ENCODE assay signal across 27 mouse cellular contexts in the genomic region with DNA sequence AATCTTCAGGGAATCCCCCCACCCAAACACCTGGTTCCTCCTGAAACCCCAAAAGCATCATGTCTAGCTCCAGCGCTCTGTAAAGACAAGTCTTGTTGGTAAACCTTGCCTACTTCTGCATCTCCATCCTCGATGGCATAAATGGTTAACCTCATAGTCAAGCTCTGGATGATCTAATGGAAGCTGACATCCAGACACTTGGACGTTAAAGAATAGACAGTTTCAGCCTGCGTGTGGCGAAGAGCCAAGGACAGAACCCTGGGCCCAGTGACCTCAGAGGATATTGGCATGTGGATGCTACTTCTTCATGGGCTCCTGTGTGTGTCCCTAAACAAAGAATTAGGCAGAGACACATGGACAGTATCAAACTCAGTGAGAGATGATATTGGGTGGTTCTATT. TPM values are rescaled to one million over a fixed set of nuclear protein-coding genes. Genes with fewer than 3 reads are reported as not detected.
DNase-seq lines count a peak whose midpoint lies in the region; TF ChIP-seq lines count a peak whose summit lies in the region.
"Had no signal": no experiment of that assay in that cellular context is flagged by ENCODE, and none has a peak within 500 bp of the region (broad histone marks: within the 10 kb centered on the region; RNA-seq: fewer than 3 reads in every experiment).

No protein-coding gene starts in this region.

- no peak for TF ChIP-seq CTCF in thymus, adult 2 months (IDR thresholded peaks at IDR 0.05; ENCODE audit: borderline replicate concordance, control insufficient read depth, extremely low read depth, insufficient read depth, low read length, poor library complexity)

- H3K36me3 ChIP-seq in thymus, adult 2 months (ENCODE audit: control insufficient read depth, insufficient read depth, low read length) = no peaks in the 10 kb centered on the region
- H3K36me3 ChIP-seq: embryonic facial prominence, embryonic 10.5 days; embryonic facial prominence, embryonic 13.5 days; forebrain, embryonic 10.5 days; G1E; hindbrain, embryonic 10.5 days; hindbrain, embryonic 13.5 days had no signal

- H3K27me3 ChIP-seq in thymus, adult 2 months (ENCODE audit: control insufficient read depth, insufficient read depth, low read length) = no peaks in the 10 kb centered on the region
- H3K27me3 ChIP-seq: CH12.LX; embryonic facial prominence, embryonic 13.5 days; forebrain, embryonic 13.5 days; hindbrain, embryonic 13.5 days had no signal

- peak; percentile 34 for DNase-seq in adrenal gland, adult 8-10 months
- no peak for DNase-seq in adrenal gland, adult 18-20 months (ENCODE audit: low spot score in 2 of 2)
- DNase-seq in adrenal gland, postnatal 10 days = peak; percentile 52
- peak; percentile 30 for DNase-seq in adrenal gland, postnatal 25 days
- no peak for DNase-seq in thymus, adult 2 months
- DNase-seq in kidney, adult 11 months = no peak
- DNase-seq: B cell, adult 2 months; cerebellum, adult 11-12 months; cerebellum, adult 8-10 months; cerebellum, postnatal 10 days; cerebellum, postnatal 36 days; embryo, embryonic 11 days; gastrocnemius, postnatal 10 days; gastrocnemius, postnatal 36 days; heart, postnatal 36 days; kidney, adult 8-10 months had no signal

- no peaks in the 10 kb centered on the region for H3K4me1 ChIP-seq in thymus, adult 2 months (replicated peaks; ENCODE audit: control insufficient read depth, insufficient read depth, low read length)
- H3K4me1 ChIP-seq: embryonic facial prominence, embryonic 10.5 days; embryonic facial prominence, embryonic 13.5 days; forebrain, embryonic 10.5 days; forebrain, embryonic 13.5 days; hindbrain, embryonic 10.5 days; hindbrain, embryonic 13.5 days had no signal

- no peak overlapping the region for H3K27ac ChIP-seq in thymus, adult 2 months (ENCODE audit: control insufficient read depth, insufficient read depth, low read length)
- H3K27ac ChIP-seq: embryonic facial prominence, embryonic 10.5 days; embryonic facial prominence, embryonic 13.5 days; forebrain, embryonic 10.5 days; forebrain, embryonic 13.5 days; hindbrain, embryonic 10.5 days; hindbrain, embryonic 13.5 days had no signal

- H3K4me3 ChIP-seq in thymus, adult 2 months (ENCODE audit: control insufficient read depth, insufficient read depth, low read length) = no peak overlapping the region
- H3K4me3 ChIP-seq: embryonic facial prominence, embryonic 10.5 days; embryonic facial prominence, embryonic 13.5 days; erythroblast, embryonic 14.5 days; forebrain, embryonic 10.5 days; forebrain, embryonic 13.5 days; hindbrain, embryonic 10.5 days; hindbrain, embryonic 13.5 days had no signal

- no peak for TF ChIP-seq POLR2A in thymus, adult 2 months (IDR thresholded peaks at IDR 0.05; ENCODE audit: control insufficient read depth, extremely low read depth, insufficient read depth, low read length, poor library complexity)

- WGBS in thymus, adult 2 months = 92% methylated on average over 5 of the region's 5 CpGs

RNA-seq across cellular contexts. Expression of gene Agtr1a, which starts 42.6 kb away (rescaled TPM):
- total RNA-seq in adrenal gland, adult 8-10 months (2022) = 100 to 1,000 TPM; 283 to 396 (median 309) TPM
- 100 to 1,000 TPM; 340 to 534 TPM for total RNA-seq in adrenal gland, adult 18-20 months (2021)
- 100 to 1,000 TPM; 128 to 158 TPM for total RNA-seq in adrenal gland, postnatal 10 days (2021)
- total RNA-seq in adrenal gland, postnatal 25 days (2021) = 150 and 236 TPM in 2 replicates
- 1.4 and 2.9 TPM in 2 replicates for polyA plus RNA-seq in thymus, adult 2 months (2012; rRNA removed)
- total RNA-seq: CH12.LX; granulocyte monocyte progenitor cell, adult 5-6 weeks had no signal
- polyA plus RNA-seq: erythroblast, embryonic 14.5 days; G1E; Patski had no signal

Comparison
In these comparisons a context has a peak if more than half of its experiments do, and no peak if none do; other contexts are left out.
1. DNase-seq: peak in adrenal gland, adult 8-10 months (single experiment), adrenal gland, postnatal 10 days (single experiment) and adrenal gland, postnatal 25 days (single experiment); none in adrenal gland, adult 18-20 months (0 of 2), thymus, adult 2 months (single experiment) and kidney, adult 11 months (single experiment).